Mouse (Mus musculus) megakaryocyte progenitor cell, adult 5-6 weeks (primary cell): ENCODE measurements around the gene Myd88. TPM values are rescaled to one million over a fixed set of nuclear protein-coding genes. Genes with fewer than 3 reads are reported as not detected.
A peak's percentile ranks its signal among the peaks of the same experiment; 100 is the strongest.

Experiments used
- ATAC-seq: replicated peaks from 2 replicates; pipeline ENCODE4 v1.8.0; 2016; ENCODE audit warnings: mild to moderate bottlenecking, moderate TSS enrichment, inconsistent platforms; ENCODE audit not compliant: poor library complexity
- total RNA-seq, 2 experiments: library from RNA; stranded (forward) in 1 of 2; stranded (reverse) in 1 of 2; fragments of 157-497, 149-512 nt in 1 of 2; fragments of 200-1000 nt in 1 of 2; gene quantifications; 2 replicates each; pipeline versions ENCODE4 v1.2.3 to v1.2.4; 2015 to 2017

Gene Myd88
- total RNA-seq, 2 experiments from 2014 or later, result 21.2 to 34.6 TPM

DNA sequence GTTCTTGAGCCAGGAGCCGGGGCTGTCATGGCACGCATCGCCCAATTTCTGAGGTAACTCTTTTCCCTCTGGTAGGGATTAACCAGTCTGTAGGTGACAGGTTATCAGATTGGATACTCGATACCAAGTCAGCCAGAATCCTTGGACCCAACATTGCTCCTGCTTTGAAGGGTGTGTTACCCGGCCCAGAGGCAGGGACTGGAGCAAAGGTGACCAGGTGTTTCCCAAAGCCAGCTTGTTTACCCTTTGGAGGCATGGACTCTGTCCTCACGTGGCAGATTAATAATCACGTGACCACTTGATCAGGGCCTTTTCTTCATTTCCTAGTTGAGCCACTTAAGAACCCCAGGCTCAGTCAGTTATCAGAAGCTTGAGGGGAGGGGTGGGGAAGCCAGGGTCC, 1.5 kb upstream of the Myd88 start:
- ATAC-seq, result no peak

DNA sequence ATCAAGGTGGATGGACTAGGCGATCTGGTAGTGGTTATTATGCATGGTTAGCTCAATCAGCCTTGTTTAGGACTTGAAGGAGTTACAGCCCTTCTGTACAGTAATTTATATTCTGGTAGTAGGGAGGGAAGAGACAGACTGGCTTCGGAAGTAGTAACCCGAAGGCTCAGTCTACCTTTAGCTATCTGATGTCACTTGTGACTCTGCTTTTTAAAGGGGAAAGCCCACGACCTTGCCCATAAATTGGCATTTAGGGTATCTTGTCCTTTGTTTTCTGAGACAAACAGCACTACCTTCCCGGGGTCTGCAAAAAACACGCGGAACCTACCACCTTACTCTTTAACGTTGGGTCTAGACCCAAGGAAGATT, 1.0 kb downstream of the Myd88 start:
- ATAC-seq, result no peak

DNA sequence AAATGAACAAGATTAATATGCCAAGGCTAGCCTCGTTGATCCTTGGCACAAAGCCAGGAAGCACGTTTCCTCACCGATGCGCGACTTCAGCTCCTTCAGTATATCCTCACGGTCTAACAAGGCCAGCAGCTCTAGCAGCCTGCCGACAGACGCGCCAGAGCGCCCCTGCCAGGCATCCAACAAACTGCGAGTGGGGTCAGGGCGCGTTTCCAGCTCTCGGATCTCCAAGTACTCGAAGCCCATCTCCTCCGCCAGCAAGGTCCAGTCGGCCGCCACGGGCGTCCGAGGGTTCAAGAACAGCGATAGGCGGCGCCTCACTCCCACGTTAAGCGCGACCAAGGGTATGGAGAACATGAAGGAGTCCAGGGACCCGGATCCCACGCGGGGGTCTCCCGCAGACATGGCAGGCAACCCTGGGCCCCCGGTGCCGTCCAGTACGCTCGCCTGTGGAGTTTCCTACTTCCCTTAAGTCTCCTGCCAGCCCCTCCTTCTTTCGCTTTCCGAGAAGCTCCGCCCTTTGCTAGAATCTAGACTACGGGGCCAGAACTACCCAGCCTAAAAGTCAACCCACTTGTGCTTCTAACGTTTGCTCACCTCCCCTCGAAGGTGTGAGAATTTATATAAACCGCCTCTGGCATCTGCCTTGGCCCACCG, 1.5 kb downstream of the Myd88 start, which contains the start of gene Acaa1a:
Gene Acaa1a, plus strand, starts transcription at position 119 of the 654 bp plus-strand sequence.
- ATAC-seq, result peak; percentile 57

DNA sequence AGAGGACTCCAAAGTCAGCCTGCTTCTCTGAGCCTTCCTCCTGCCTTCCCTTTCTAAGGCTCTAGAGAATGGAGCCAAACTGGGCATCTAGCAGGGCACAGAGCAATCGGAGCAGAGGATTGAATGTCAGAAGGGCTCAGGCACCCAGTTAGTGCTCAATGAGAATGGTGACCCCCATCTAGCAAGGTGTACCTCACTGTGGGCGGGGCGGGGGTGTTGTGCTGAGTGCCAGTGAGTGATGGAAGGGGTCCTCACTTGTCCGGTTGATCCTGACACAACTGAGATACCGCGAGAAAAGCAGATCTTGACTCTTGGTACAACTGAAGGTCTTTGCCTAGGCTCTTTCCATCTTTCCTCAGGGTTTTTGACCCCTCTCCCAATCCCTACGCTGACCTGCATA, 2.1 kb downstream of the Myd88 start:
- ATAC-seq, result no peak

DNA sequence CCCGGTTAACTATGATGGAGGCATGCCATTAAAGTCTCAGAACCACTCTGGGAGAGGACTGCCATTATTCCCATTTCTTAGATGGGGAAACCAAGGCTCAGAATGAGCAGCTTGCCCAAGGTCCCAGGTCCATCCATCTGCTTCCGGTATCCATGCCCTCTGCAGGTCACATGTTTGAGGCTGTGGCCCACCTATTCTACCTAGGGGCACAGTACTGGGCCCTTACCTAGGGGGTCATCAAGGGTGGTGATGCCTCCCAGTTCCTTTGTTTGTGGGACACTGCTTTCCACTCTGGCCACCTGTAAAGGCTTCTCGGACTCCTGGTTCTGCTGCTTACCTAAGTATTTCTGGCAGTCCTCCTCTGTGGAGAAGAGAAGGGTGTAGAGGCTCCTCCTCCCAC, 2.9 kb downstream of the Myd88 start:
- ATAC-seq, result no peak

DNA sequence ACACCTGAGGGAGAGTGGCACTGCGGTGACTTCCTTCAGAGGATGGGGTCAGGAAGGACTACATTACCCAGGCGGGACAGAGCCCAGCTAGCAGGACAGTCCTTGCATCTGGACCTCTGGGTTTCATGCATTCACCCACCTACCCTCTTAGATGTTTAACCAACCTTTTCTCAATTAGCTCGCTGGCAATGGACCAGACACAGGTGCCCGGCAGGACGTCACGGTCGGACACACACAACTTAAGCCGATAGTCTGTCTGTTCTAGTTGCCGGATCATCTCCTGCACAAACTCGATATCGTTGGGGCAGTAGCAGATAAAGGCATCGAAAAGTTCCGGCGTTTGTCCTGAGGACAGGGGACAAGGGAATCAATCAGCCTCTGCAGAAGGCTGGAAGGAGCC, 3.4 kb downstream of the Myd88 start:
- ATAC-seq, result no peak

DNA sequence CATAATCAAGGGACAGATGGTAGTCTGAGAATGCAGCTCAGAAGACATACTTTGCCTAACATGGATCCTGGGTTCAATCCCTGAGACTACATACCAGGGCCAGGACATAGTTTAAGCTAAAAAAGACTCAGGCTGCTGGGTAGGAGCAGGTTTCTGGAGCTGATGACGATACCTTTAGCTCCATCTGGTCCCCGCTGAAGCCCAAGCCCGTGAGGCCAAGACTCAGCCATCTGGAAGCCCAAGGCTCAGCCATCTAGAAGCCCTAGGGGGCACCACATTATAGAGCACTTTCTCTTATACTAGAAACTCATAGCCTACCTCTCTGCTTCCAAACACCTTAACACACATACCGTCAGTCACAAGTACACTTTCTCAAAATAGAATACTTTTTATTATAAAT, 5.6 kb downstream of the Myd88 start:
- ATAC-seq, result no peak

DNA sequence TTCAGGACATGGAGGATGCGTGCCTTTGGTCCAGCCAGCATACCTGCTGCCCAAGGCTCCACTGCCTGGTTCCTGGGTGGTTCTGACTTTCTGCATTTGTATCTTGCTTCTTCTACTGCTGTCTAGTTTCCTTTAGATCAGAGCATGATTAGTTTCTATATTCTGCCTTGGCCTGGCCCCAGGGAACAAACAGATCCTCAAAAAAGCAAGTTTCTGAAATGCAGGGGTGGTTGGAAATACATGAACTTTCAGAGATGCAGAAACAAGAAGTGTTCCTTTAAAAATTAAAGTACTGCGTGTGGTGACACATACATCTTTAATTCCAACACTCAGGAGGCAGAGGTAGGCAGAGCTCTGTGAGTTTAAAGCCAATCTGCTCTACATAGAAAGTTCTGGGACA, 6.4 kb downstream of the Myd88 start:
- ATAC-seq, result no peak

DNA sequence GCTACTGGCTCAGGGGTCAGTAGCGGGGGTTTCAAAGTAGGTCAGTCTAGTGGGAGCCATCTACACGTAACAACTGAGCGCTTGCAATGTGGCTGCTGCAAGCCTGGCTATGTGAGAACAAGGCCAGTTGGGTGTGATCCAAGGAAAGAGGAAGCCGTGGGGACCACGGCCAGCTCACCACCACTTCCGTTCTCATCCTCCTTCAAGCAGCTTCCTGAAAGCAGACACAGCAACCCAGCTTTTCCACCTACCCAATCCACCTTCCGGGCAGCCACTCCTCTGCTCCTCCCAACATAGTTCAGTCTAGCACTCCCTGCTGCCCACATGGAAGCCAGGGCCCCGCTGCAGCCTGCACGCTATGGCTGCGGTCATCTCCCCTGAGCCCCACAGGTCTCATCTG, 6.9 kb downstream of the Myd88 start:
- ATAC-seq, result peak; percentile 96

DNA sequence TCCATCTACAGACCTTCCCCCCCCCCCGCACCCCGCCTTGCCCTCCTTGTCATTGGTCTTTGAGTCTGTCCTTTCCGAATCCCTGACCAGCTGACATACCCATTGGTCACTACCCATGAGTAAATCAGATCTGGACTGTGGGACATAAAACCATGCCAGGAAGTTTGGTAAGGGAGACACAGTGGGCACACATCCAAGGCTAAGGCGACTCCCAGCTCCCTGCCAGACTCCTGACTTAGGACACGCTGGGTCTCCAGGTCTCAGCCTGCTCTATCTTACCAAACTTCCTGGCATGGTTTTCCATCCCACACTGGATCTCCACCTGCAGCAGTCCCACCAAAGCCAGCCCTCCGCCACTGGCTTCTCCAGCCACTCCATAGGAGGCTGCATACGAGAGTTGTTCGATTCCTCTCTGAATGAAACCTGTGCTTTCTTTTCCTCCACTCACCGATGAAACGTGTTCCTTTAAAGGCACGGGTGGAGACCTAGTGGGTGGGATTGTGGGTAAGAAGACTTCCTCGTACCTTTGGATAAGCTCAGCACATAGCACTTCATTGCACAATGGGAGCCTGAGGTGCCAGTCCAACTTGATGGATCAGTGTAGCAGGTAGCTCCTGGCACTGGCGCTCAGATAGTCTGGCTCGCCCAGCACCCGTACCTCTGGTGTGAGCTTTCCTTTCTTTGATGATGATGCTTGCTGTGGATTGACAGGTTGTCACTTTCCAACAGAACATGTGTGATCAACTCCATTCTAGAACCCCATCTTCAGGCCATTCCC, 10.8 kb downstream of the Myd88 start:
- ATAC-seq, result no peak

DNA sequence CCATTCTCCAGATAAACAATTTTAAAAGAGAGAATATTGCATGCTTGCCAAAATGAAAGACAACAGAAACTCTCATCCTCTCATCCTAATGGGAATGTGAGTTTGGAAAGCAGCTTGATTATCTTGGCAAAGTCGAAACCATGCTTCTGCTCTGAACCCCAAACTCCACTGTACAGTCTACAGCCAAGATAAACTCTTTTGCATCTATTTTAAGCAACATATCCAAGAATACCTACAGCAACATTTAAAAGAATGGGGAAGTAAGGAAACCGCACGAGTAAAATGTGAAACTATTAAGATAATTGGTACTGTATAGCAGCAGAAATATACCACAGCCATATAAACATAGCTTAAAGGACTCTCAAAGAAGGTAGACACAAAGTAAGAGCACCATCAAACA, 12.7 kb downstream of the Myd88 start:
- ATAC-seq, result peak; percentile 63

DNA sequence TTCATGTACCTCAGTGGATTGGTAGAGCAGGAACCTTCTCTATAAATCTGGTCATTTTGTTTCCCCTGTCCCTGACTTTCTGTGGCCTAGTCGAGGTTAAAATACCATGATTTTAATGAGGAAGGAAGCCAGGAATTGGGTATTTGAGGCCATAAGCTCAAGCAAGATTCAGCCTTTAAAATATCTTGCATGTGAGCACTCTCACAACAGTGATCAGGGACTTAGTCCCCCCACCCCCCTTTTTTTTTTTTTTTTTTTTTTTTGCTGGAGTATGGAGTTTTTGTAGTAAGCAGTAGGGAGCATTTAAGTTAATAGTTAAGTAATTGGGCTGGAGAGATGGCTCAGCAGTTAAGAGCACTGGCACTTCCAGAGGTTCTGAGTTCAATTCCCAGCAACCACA, 17.1 kb downstream of the Myd88 start:
- ATAC-seq, result no peak

DNA sequence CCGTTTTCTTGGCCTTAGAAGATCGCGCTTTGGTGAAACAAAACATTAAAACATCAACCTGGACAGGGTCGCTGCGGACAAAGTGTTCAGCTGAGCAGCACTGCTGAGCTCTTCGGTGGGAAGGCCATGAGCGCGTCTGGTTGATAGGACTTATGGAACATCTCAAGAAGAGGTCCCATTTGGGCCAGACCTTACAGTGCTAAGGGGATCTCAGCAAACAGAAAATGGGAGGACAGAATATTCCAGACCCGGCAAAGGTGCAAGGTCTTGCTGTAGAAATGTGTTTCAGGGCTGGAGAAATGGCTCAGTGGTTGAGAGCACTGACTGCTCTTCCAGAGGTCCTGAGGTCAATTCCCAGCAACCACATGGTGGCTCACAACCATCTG, 18.0 kb downstream of the Myd88 start:
- no peak; the same call in 1 of the 2 replicates for ATAC-seq

DNA sequence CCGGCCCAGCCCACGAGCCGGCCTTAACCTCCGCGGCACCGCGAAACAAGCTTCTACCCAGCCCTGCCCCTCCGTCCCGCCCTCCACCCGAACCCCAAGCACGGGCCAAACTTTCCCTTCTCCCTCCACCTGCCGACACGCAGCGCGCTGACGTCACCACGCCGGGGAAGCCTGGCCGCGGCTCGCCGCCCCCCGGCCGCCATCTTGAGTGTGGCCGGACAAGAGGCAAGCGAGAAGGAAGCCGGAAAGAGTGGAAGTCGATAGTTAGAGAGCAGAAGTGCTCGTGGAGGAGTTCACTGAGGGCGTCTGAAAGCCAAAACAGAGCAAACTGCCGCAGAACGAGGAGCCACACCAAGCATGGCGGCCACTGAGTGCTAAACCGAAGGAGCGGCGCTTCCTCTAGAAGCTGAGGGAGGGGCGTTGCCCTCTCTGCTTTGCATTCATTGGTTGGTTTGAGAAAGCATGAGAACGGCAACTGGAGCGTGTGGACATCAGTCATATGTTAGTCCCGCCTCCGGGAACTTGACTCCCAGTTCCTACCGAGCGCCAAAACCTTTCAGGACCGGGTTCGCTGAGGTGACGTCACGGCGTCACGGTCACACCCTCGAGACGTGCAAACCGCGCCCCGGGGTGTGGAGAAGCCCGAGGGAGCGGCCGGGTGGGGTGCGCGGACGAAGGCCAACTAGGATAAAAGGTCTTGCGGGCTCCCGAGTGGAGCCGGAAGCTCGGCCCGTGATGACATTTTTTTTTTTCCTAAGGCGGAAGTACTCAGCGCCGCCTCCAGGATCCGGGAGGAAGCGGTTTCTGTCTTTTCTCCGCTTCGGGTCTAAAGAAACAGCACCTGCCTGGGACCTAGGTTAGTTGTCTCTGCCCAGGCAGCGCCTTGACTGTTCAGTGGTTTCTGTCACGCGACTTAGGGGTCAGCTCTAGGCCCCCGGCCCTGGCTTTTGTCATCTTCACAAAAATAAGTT, 18.6 kb downstream of the Myd88 start, which contains the start of gene Oxsr1:
Gene Oxsr1, minus strand, starts transcription at position 139 of the 971 bp plus-strand sequence.
- peak; percentile 88 for ATAC-seq

DNA sequence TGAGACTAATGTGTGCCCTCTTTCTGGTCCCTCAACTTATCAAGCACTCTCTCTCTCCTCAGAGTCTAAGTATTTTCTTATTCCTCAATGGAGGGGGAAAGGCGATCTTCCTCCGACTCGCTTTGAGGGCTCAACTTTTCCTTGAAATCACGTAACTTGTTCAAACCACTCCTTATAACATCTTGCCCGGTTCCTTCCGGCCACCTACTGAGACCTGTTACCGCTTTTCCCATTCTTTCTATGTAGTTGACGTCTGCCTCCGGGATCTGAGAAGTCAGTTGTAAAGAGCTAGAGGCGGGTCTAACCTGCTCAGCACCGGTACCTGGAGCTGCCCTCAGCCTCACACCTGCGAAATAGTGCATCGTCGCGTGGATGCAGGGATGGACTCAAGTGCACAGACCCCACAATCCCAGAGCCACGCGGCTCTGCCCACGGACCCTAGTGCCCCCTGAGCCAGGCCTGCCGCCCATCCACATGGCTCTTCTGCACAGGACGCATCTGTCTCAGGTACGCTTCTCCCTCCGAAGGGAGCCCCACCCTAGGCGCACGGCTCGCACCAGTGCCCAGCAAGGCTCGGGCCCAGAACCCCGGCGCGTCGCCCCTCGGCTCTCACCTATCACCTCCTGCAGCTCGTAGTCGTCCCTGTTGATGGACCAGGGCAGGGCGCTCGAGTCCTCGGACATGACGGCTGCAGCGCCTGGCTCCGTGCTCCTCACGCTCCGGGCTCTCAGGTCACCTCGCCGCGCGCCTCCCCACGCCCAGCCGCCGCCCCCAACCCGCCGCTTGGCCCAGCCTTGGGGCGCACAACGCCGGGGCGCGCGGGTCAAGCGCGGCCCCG, 19.6 kb downstream of the Myd88 start:
- peak; percentile 1; the same call in 1 of the 2 replicates for ATAC-seq

DNA sequence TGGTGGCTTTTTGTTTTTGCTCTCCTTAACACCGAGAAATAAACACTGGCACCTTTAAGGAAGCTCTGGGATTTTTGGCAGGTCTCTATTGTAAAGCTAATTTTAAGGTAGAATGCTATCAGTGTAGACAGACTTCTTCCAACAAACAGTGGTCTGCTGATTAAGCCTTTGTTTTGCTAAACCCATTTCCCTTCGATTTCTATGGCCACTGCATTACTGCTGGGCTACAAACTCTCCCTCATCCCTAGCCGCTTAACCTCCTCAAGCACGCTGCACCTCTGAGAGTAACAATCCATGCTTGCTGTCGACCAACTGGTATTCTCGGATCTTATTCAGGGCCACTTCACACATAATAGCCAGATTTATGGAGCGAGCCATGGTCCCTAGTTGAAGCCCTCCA, 20.3 kb downstream of the Myd88 start:
- no peak for ATAC-seq

DNA sequence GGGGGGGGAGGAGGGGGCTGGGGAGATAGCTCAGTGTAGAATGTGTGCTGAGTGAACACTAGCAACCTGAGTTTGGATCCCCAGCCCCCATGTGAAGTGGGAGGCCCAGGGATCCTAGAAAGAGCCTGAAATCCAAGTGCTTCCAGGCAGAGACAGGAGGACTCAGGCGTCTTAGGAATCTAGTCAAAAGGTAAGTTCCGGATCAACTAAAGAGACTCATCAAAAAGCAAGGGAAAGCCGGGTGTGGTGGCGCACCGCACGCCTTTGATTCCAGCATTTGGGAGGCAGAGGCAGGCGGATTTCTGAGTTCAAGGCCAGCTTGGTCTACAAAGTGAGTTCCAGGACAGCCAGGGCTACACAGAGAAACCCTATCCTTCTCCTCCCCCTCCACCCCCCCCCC, 20.8 kb downstream of the Myd88 start:
- ATAC-seq, result no peak

DNA sequence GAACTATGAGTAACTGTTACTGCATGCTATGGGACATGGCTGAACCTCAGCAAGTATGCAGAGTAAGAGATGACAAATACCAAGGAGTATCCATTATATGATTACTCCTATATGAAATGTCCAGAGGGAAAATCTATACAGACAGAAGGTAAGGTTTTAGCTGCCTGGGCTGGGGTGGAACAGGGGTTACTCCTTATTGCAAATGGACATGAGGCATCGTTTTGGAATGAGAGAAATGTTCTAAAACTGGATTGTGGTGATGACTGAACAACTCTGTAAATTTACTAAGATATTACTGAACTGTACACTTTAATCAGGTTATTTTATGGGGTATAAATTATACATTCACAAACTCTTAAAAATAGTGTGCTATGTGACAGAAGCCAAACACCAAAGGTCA, 22.3 kb downstream of the Myd88 start:
- ATAC-seq, result no peak

DNA sequence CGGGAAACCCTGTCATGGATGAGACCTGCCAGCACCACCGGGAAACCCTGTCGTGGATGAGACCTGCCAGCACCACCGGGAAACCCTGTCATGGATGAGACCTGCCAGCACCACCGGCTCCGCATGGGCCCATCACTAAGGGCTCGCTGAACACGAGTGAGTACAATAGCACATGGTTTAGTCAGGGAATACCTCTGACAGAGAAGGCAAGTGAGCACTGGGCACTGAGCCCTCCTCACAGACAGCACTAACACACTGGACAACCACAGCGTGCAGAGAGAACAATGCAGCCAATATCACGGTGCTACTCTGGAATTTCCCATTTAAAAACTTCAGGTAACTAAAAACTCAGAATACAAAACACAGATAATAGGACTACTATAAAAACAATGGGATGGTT, 28.1 kb downstream of the Myd88 start:
- ATAC-seq, result no peak

DNA sequence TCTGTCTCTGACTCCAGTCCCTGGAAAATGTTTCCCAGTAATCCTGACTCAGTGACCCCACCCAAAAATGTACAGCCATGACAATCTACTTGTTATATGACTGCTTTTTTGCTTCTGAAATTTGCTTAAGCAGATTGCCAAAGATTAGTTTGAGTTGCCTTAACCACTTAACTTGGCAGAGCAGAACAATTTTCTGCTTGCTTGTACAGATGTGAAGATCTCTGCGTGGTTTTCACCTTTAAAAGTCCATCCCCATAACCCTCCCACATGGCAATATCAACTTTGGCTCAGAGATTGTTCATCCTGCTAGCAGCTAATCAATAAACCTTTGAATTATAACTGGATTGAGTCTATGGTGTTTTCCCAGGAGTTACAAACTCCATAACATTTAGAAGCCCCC, 32.1 kb downstream of the Myd88 start:
- ATAC-seq, result no peak

DNA sequence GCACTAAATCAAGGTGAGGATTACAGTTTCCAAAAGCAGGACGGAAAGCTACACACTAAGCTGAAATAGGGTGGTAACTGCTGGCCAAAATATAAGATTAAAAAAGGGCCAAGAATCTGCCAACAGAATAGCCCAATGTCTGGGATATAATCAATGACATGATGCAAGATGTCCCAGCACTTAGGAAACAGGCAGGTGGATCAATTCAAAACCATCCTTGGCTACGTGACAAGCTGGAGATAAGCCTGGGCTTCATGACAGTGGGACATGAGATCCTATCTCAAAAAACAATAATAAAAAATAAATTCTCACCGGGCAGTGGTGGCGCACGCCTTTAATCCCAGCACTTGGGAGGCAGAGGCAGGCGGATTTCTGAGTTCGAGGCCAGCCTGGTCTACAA, 35.3 kb downstream of the Myd88 start:
- no peak for ATAC-seq
